Mouse (Mus musculus) adrenal gland, postnatal 4 days (tissue): ENCODE results near the gene Stpg3. TPM values are rescaled to one million over a fixed set of nuclear protein-coding genes. Genes with fewer than 3 reads are reported as not detected.

ENCODE experiments used
- DNase-seq, 2 experiments: peaks; one replicate each; pipeline ENCODE4 v3.0.0; 2021 to 2022; ENCODE audit warnings: low spot score in 2 of 2, mixed read lengths in 2 of 2
- total RNA-seq, 2 experiments: library from RNA; stranded (reverse); gene quantifications; 2 replicates each; pipeline ENCODE4 v1.2.3; 2021

Gene Stpg3
- total RNA-seq, 2 experiments from 2014 or later, result not detected

- no peak for DNase-seq
Observed at GRCm38 (mm10) chr2:25237522-25237921, 23.1 kb upstream of the Stpg3 start.

GRCm38 (mm10) chr2:25236614-25237013, 22.2 kb upstream of the Stpg3 start, which contains the start of gene Rnf224:
Gene Rnf224, minus strand, starts transcription at chr2:25236787.
- DNase-seq, result no peak

- DNase-seq, result no peak
Observed at GRCm38 (mm10) chr2:25234551-25235220, 20.2 kb upstream of the Stpg3 start.

- DNase-seq, result no peak
Observed at GRCm38 (mm10) chr2:25234050-25234449, 19.6 kb upstream of the Stpg3 start, which contains the start of gene Slc34a3. Gene Slc34a3, minus strand, starts transcription at chr2:25234364.

- DNase-seq, result no peak
Observed at GRCm38 (mm10) chr2:25233421-25233820, 19.0 kb upstream of the Stpg3 start.

- no peak for DNase-seq
Observed at GRCm38 (mm10) chr2:25231038-25231437, 16.6 kb upstream of the Stpg3 start.

- DNase-seq, result no peak
Observed at GRCm38 (mm10) chr2:25230581-25230980, 16.1 kb upstream of the Stpg3 start.

GRCm38 (mm10) chr2:25229582-25229981, 15.1 kb upstream of the Stpg3 start:
- DNase-seq, result no peak

- DNase-seq, result no peak
Observed at GRCm38 (mm10) chr2:25228995-25229530, 14.6 kb upstream of the Stpg3 start.

- DNase-seq, result peak; percentile 62 to 78
Observed at GRCm38 (mm10) chr2:25228431-25228889, 14.0 kb upstream of the Stpg3 start.

- DNase-seq, result no peak
Observed at GRCm38 (mm10) chr2:25227406-25227805, 13.0 kb upstream of the Stpg3 start.

- no peak for DNase-seq
Observed at GRCm38 (mm10) chr2:25226864-25227263, 12.4 kb upstream of the Stpg3 start.

GRCm38 (mm10) chr2:25225811-25226379, 11.5 kb upstream of the Stpg3 start:
- no peak for DNase-seq

GRCm38 (mm10) chr2:25224766-25225752, 10.6 kb upstream of the Stpg3 start:
- peak; percentile 84 to 96 for DNase-seq

GRCm38 (mm10) chr2:25224492-25224765, 10.0 kb upstream of the Stpg3 start, which contains the start of gene Tubb4b:
Gene Tubb4b, minus strand, starts transcription at chr2:25224702.
- no peak for DNase-seq

GRCm38 (mm10) chr2:25223681-25224491, 9.4 kb upstream of the Stpg3 start:
- peak; percentile 60 to 61 for DNase-seq

- no peak for DNase-seq
Observed at GRCm38 (mm10) chr2:25221331-25221772, 6.9 kb upstream of the Stpg3 start.

GRCm38 (mm10) chr2:25218445-25218844, 4.0 kb upstream of the Stpg3 start, which contains the start of gene Fam166a:
Gene Fam166a, plus strand, starts transcription at chr2:25218745.
- DNase-seq, result no peak

- no peak for DNase-seq
Observed at GRCm38 (mm10) chr2:25217666-25218065, 3.2 kb upstream of the Stpg3 start.

- DNase-seq, result no peak
Observed at GRCm38 (mm10) chr2:25213266-25213865, 1.1 kb downstream of the Stpg3 start.
